Comparison of ENCODE assay signal across 19 mouse cellular contexts in genomic region chr17:70661382-70661781, GRCm38 (mm10).
DNase-seq lines count a peak whose midpoint lies in the region; ATAC-seq and TF ChIP-seq lines count a peak whose summit lies in the region.
"Had no signal": no experiment of that assay in that cellular context is flagged by ENCODE, and none has a peak within 500 bp of the region (broad histone marks: within the 10 kb centered on the region; RNA-seq: fewer than 3 reads in every experiment).

No protein-coding gene starts in this region.

- no peak overlapping the region for H3K9ac ChIP-seq in kidney, embryonic 15.5 days
- H3K9ac ChIP-seq in stomach, postnatal 0 days (ENCODE audit: low read length), result no peak overlapping the region
- H3K9ac ChIP-seq: embryonic facial prominence, embryonic 12.5 days; forebrain, embryonic 13.5 days; forebrain, embryonic 15.5 days had no signal

- H3K4me2 ChIP-seq in kidney, embryonic 15.5 days, result no peak overlapping the region
- no peak overlapping the region for H3K4me2 ChIP-seq in stomach, postnatal 0 days (replicated peaks; ENCODE audit: low read depth)
- H3K4me2 ChIP-seq: embryonic facial prominence, embryonic 12.5 days; forebrain, embryonic 13.5 days; forebrain, embryonic 15.5 days had no signal

- ATAC-seq in kidney, embryonic 15.5 days (replicated peaks; ENCODE audit: low FRiP score), result no peak
- peak; percentile 91 for ATAC-seq in stomach, postnatal 0 days (ENCODE audit: low FRiP score, low TSS enrichment)
- no peak for ATAC-seq in granulocyte monocyte progenitor cell, adult 5-6 weeks (replicated peaks; ENCODE audit: poor library complexity, severe bottlenecking)
- ATAC-seq: forebrain, embryonic 13.5 days; forebrain, embryonic 15.5 days had no signal

- TF ChIP-seq CTCF in kidney, adult 2 months (conservative IDR thresholded peaks at IDR 0.05; ENCODE audit: insufficient read depth, insufficient read length, low read depth, low read length), result no peak
- no peak for TF ChIP-seq CTCF in layer of hippocampus, adult 2 months (conservative IDR thresholded peaks at IDR 0.05)
- TF ChIP-seq CTCF in small intestine, adult 2 months (IDR thresholded peaks at IDR 0.05; ENCODE audit: extremely low read depth, insufficient read length, insufficient replicate concordance, low read depth, low read length), result no peak
- no peak for TF ChIP-seq CTCF in stomach, postnatal 0 days (IDR thresholded peaks at IDR 0.05; ENCODE audit: low read depth)

- H3K27me3 ChIP-seq in kidney, adult 2 months (replicated peaks; ENCODE audit: control insufficient read depth, insufficient read depth, low read length), result no peaks in the 10 kb centered on the region
- no peaks in the 10 kb centered on the region for H3K27me3 ChIP-seq in kidney, embryonic 15.5 days
- no peaks in the 10 kb centered on the region for H3K27me3 ChIP-seq in small intestine, adult 2 months (ENCODE audit: control insufficient read depth, insufficient read depth, low read length)
- no peaks in the 10 kb centered on the region for H3K27me3 ChIP-seq in stomach, postnatal 0 days (ENCODE audit: control insufficient read depth, insufficient read depth, low read length)
- H3K27me3 ChIP-seq: embryonic facial prominence, embryonic 12.5 days; forebrain, embryonic 13.5 days; forebrain, embryonic 15.5 days had no signal

- WGBS in kidney, adult 2 months, result 42% methylated on average over 3 of the region's 3 CpGs
- 70% methylated on average over 3 of the region's 3 CpGs for WGBS in kidney, embryonic 15.5 days
- 25% methylated on average over 3 of the region's 3 CpGs for WGBS in small intestine, adult 2 months
- WGBS in stomach, postnatal 0 days, result 42% methylated on average over 3 of the region's 3 CpGs

- no peaks in the 10 kb centered on the region for H3K36me3 ChIP-seq in kidney, adult 2 months (ENCODE audit: control insufficient read depth, insufficient read depth, low read length)
- no peaks in the 10 kb centered on the region for H3K36me3 ChIP-seq in kidney, embryonic 15.5 days
- no peaks in the 10 kb centered on the region for H3K36me3 ChIP-seq in small intestine, adult 2 months (ENCODE audit: control insufficient read depth, insufficient read depth, low read length)
- H3K36me3 ChIP-seq in stomach, postnatal 0 days (ENCODE audit: control insufficient read depth, insufficient read depth, low read length), result no peaks in the 10 kb centered on the region
- H3K36me3 ChIP-seq: embryonic facial prominence, embryonic 10.5 days; embryonic facial prominence, embryonic 12.5 days had no signal

- no peaks in the 10 kb centered on the region for H3K9me3 ChIP-seq in kidney, embryonic 15.5 days (replicated peaks)
- H3K9me3 ChIP-seq in stomach, postnatal 0 days (ENCODE audit: control insufficient read depth, low read length), result no peaks in the 10 kb centered on the region
- H3K9me3 ChIP-seq: embryonic facial prominence, embryonic 10.5 days; embryonic facial prominence, embryonic 12.5 days; forebrain, embryonic 13.5 days; forebrain, embryonic 15.5 days had no signal

- H3K27ac ChIP-seq in kidney, adult 2 months (ENCODE audit: insufficient read depth, low read depth, low read length), result no peak overlapping the region
- H3K27ac ChIP-seq in kidney, embryonic 15.5 days, result no peak overlapping the region
- H3K27ac ChIP-seq in layer of hippocampus, adult 2 months, result 0 out of 2 replicates have a peak overlapping the region, but pooled peaks have one; percentile 10
- peak overlapping the region; percentile 46; the same call in 1 of the 2 replicates for H3K27ac ChIP-seq in small intestine, adult 2 months (ENCODE audit: insufficient read depth, low read depth, low read length)
- H3K27ac ChIP-seq in stomach, postnatal 0 days (replicated peaks), result peak overlapping the region; percentile 58; the same call in 1 of the 2 replicates
- H3K27ac ChIP-seq: embryonic facial prominence, embryonic 10.5 days; embryonic facial prominence, embryonic 12.5 days; forebrain, embryonic 13.5 days; forebrain, embryonic 15.5 days had no signal

- peak; percentile 4 for DNase-seq in kidney, adult 2 months
- DNase-seq in layer of hippocampus, adult 2 months (ENCODE audit: low spot score in 2 of 2), result no peak
- no peak for DNase-seq in layer of hippocampus, postnatal 36 days
- DNase-seq in stomach, postnatal 0 days (ENCODE audit: low spot score), result no peak
- DNase-seq: adrenal gland, adult 2 months; adrenal gland, postnatal 10 days; adrenal gland, postnatal 36 days; cerebellum, adult 11-12 months; cerebellum, adult 2 months; cerebellum, adult 9-10 months; cerebellum, postnatal 10 days; cerebellum, postnatal 25 days had no signal

- H3K4me1 ChIP-seq in kidney, adult 2 months (ENCODE audit: control insufficient read depth, insufficient read depth, low read length), result no peaks in the 10 kb centered on the region
- H3K4me1 ChIP-seq in kidney, embryonic 15.5 days, result no peaks in the 10 kb centered on the region
- H3K4me1 ChIP-seq in small intestine, adult 2 months (ENCODE audit: control insufficient read depth, insufficient read depth, insufficient read length, low read length), result peaks cover 7% of the 10 kb centered on the region; the same call in 1 of the 2 replicates
- no peaks in the 10 kb centered on the region for H3K4me1 ChIP-seq in stomach, postnatal 0 days (replicated peaks; ENCODE audit: control insufficient read depth, insufficient read depth)
- H3K4me1 ChIP-seq: embryonic facial prominence, embryonic 12.5 days; forebrain, embryonic 13.5 days; forebrain, embryonic 15.5 days had no signal

- no peak for TF ChIP-seq EP300 in stomach, postnatal 0 days (optimal IDR thresholded peaks at IDR 0.05)

- H3K4me3 ChIP-seq in kidney, adult 2 months (ENCODE audit: insufficient read depth, low read depth, low read length), result no peak overlapping the region
- no peak overlapping the region for H3K4me3 ChIP-seq in kidney, embryonic 15.5 days (replicated peaks)
- no peak overlapping the region for H3K4me3 ChIP-seq in layer of hippocampus, adult 2 months
- no peak overlapping the region for H3K4me3 ChIP-seq in small intestine, adult 2 months (ENCODE audit: low read depth, low read length)
- no peak overlapping the region for H3K4me3 ChIP-seq in stomach, postnatal 0 days (ENCODE audit: low read depth, low read length)
- H3K4me3 ChIP-seq: embryonic facial prominence, embryonic 10.5 days; embryonic facial prominence, embryonic 12.5 days; forebrain, embryonic 13.5 days; forebrain, embryonic 15.5 days had no signal

- no peak for TF ChIP-seq POLR2A in kidney, adult 2 months (IDR thresholded peaks at IDR 0.05; ENCODE audit: low read depth, low read length)
- no peak for TF ChIP-seq POLR2A in small intestine, adult 2 months (IDR thresholded peaks at IDR 0.05; ENCODE audit: low read depth, low read length)

Comparison
In these comparisons a context has a peak if more than half of its experiments do, and no peak if none do; other contexts are left out.
1. H3K27ac ChIP-seq: peak in layer of hippocampus, adult 2 months (single experiment), small intestine, adult 2 months (single experiment) and stomach, postnatal 0 days (single experiment); none in kidney, adult 2 months (single experiment) and kidney, embryonic 15.5 days (single experiment).